Mouse (Mus musculus) cortical plate, adult 2 months (tissue): ENCODE measurements around the gene Tmem114. TPM values are rescaled to one million over a fixed set of nuclear protein-coding genes. Genes with fewer than 3 reads are reported as not detected.
A peak's percentile ranks its signal among the peaks of the same experiment; 100 is the strongest.

Experiments
- H3K27ac ChIP-seq: fragments of 200-500 bp; 2 replicates; pipeline ENCODE4 v1.5.1; 2012; ENCODE audit warnings: low read length, control low read depth, inconsistent platforms; ENCODE audit not compliant: insufficient read depth
- H3K4me1 ChIP-seq: fragments of 200-500 bp; 2 replicates; pipeline ENCODE4 v1.6.1; 2011; ENCODE audit warnings: low read length; ENCODE audit not compliant: control insufficient read depth, insufficient read depth
- H3K4me3 ChIP-seq: fragments of 200-500 bp; 2 replicates; pipeline ENCODE4 v1.5.1; 2011; ENCODE audit warnings: mild to moderate bottlenecking, low read length, control low read depth; ENCODE audit not compliant: insufficient read depth
- CTCF ChIP-seq: fragments of 200-500 bp; IDR thresholded peaks from 2 replicates; pipeline ENCODE4 v1.5.1; 2011; ENCODE audit warnings: mild to moderate bottlenecking, control low read depth, low read length; ENCODE audit not compliant: insufficient read depth; ENCODE audit errors: extremely low read depth
- POLR2A ChIP-seq: fragments of 200-500 bp; IDR thresholded peaks from 2 replicates; pipeline ENCODE4 v1.6.1; 2011; ENCODE audit warnings: mild to moderate bottlenecking, low read length, control low read depth; ENCODE audit not compliant: insufficient read depth; ENCODE audit errors: extremely low read depth
- polyA plus RNA-seq: library from polyadenylated mRNA; depleted of rRNA; stranded (reverse); fragments of >200 nt; gene quantifications from 2 replicates; pipeline ENCODE4 v1.2.3, GENCODE M21; 2012

Tmem114 gene
- polyA plus RNA-seq, 1 experiment = 1.5 TPM

DNA sequence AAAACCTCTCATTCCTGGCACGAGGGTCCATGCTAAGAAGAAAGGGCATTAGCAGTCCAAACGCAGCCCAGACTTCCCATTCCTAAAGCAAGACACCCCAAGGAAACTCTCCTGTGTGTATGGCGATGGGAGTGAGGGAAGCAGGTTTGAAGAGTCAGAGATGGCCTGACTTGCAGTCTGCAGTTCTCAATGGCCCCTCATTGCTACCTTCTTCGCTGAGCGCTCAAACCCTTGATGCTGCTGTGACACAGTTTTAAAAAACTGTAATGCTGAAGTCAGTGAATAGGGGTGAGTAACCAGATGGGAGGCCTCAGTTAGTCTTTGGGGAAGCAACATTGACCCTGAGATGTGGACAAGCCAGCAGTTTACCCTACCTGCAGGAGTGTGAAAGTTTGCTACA is 800 bp upstream of the Tmem114 start:
- no peak overlapping the region for H3K27ac ChIP-seq
- no peaks in the 10 kb centered on the region for H3K4me1 ChIP-seq
- TF ChIP-seq CTCF (no peak), POLR2A (no peak)
- no peak overlapping the region for H3K4me3 ChIP-seq

DNA sequence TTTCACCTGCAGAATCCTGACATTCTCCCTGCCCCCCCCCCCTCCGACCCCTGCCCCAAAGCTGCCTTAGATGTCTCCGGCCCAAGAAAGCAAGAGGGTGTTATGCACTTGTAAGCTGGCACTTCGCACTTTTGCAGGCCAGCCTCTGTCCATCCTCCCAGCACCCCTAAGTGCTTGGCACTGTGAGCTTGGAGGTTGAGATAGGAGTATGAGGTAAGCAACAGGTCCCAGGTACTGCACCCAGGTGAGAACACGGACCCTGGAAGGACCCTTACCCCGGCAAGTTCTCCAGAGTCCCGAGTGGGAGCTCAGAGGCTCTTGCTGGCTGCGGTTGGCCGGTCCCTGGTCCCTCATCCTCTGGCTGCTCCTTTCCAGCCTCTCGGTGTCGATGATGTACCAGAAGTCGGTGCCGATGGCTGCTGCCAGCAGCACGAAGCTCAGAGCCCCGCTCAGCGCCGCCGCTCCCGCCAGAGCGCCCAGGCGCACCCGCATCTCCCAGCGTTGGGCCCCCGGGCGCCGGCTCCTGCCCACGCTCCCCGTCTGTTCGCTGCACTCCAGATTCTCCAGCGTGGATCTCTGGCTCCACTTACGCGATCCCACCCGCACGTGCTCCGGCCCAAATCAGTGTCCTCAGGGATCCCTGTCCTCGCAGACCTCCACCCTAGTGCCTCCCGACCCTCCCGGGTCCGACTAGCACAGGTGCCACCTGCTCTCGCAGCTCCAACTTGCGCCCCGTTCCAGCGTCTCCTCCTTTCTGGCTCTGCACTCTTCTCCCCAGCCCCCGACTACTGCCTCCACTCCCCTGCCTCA is 570 bp downstream of the Tmem114 start:
- no peaks in the 10 kb centered on the region for H3K4me1 ChIP-seq
- TF ChIP-seq POLR2A = no peak
- TF ChIP-seq CTCF = no peak
- H3K27ac ChIP-seq = no peak overlapping the region
- H3K4me3 ChIP-seq = peak overlapping the region; percentile 17

DNA sequence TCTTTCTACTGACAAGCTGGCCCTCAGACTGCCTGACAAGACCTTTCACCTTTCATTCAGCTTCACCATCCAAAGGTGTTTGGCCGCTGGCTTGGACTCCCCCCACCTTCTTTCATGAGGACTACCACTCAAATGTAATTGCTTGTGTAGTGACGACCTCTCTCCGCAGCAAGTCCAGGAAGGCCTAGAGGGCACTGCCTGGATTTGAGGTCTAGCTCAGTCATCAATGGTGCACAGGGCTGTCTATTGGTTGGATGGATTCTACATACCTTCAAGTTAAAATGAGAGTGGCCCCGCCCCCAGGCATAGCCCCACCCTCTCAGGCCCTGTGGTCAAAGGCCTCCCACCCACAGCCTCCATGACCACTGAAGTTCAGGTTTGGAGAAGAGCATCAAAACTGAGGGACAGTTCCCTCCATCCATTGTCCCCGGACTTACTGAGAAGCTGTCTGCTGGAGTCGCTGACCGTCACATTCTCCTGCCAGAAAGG is 1.3 kb downstream of the Tmem114 start:
- no peak overlapping the region for H3K4me3 ChIP-seq
- no peak for TF ChIP-seq POLR2A
- TF ChIP-seq CTCF = no peak
- no peaks in the 10 kb centered on the region for H3K4me1 ChIP-seq
- no peak overlapping the region for H3K27ac ChIP-seq

DNA sequence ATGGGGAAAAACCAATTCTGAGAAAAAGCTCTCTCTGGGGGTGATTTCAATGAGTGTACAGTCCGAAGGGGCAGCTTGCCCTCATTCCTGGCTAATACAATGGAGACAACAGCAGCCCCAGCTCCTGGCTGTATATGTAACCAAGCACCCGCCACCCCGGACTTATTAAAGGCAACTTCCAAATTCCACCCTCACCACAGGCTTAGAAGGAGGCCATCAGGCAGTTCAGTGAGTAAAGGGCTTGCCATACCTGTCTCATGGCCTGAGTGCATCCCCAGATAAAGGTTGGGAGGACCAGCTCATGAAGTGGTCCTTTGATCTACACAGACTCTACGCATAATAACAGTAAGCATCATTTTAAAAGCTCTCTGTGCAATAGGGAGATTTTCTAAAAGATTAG is 4.1 kb downstream of the Tmem114 start:
- H3K4me3 ChIP-seq = no peak overlapping the region
- 0 out of 2 replicates have a peak, but pooled peaks cover 4% of the 10 kb centered on the region for H3K4me1 ChIP-seq
- TF ChIP-seq CTCF (no peak), POLR2A (no peak)
- no peak overlapping the region for H3K27ac ChIP-seq

DNA sequence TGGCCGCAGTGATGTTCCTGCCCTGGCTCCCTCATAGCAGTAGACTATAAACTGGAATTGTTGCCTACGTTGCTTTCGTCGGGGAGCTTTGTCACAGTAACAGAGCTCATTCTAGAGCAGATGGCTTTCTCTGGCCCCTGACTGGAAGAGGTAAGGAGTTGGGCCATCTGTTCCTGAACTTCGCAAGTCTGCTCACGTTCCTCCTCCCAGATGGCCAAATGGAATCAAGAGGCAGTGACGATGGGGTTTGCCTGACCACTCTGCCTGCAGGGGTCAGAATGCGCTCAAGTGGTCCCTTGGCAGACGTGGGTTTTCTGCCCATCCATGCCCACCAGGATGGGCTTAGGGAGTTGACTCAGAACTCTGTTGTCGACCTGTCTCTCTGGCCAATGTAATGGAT is 4.6 kb downstream of the Tmem114 start:
- Histone ChIP-seq H3K4me1 (0 out of 2 replicates have a peak, but pooled peaks cover 4% of the 10 kb centered on the region), H3K27ac (no peak overlapping the region), H3K4me3 (no peak overlapping the region)
- TF ChIP-seq POLR2A (no peak), CTCF (no peak)

DNA sequence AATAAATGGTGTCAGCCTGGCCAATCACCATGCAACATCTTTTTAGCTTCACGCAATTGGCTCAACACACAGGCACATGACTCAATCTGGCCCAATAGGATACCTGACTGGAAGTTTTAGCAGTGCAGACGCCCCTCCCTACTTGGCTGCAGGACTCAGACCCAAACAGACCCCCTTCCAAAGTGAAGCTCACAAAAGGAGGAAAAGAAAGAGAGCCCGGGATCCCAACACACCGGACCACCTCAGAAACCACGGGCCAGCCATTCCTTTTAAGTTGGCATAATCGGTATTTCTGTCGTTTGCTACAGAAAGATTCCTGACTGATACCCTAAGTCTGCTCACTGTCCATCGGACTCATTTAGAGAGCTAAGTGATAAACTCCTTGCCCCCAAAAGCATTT is 5.3 kb downstream of the Tmem114 start:
- Histone ChIP-seq H3K27ac (no peak overlapping the region), H3K4me3 (no peak overlapping the region), H3K4me1 (0 out of 2 replicates have a peak, but pooled peaks cover 4% of the 10 kb centered on the region)
- TF ChIP-seq POLR2A (no peak), CTCF (no peak)

DNA sequence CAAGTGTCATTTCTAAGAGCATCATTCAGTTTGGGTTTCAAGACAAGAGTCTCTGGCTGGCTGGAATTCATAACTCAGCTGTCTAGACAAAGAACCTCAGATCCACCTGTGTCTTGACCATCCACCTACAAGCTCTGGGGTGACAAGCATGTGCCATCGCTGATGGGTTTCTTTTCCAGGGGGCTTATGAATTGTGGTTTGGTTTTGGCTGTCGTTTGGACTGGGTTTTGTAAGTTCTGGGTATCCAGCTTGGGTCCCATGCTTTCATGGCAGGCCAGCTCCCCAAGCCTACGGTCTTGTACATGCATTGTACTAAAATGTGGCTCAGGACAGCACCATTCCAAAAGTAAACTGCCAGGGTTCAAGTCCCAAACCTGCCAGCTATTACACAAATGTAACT is 6.8 kb downstream of the Tmem114 start:
- H3K27ac ChIP-seq = no peak overlapping the region
- 0 out of 2 replicates have a peak, but pooled peaks cover 4% of the 10 kb centered on the region for H3K4me1 ChIP-seq
- TF ChIP-seq POLR2A = no peak
- TF ChIP-seq CTCF = no peak
- H3K4me3 ChIP-seq = no peak overlapping the region

DNA sequence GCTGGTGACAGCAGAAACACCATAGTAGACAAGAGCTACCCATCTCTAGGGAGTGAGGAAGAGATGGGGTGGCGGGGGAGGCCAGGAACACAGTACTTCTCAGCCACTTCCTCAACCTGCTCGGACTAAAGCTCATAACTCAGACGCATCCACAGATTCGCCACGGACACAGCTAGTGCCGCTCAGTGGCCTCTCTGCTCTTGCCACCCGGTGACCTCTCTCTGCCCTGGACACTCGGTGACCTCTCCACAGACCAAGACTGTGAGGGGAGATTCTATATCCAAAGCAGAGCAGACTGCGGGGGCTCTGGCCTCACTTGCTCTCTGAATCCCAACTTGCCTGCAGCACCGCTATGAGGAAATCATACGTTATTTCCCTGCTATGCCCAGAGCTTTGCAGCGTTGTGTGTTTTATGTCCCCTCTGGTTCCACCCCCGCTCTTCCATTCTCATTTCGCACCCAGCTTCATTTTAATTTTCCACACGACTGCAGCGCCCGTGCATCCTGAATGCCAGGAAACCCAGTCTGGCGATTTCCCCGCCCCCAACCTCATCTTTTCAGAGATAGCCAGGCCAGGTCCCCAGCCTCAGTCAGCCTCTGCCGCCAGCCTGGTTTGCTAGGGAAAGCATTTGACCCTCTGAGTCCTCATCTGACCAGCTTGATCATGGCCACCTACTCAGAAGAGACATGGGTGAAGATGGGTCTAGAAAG is 7.8 kb downstream of the Tmem114 start:
- H3K4me1 ChIP-seq = 0 out of 2 replicates have a peak, but pooled peaks cover 4% of the 10 kb centered on the region
- no peak overlapping the region for H3K4me3 ChIP-seq
- H3K27ac ChIP-seq = no peak overlapping the region
- TF ChIP-seq CTCF = no peak
- TF ChIP-seq POLR2A = no peak

DNA sequence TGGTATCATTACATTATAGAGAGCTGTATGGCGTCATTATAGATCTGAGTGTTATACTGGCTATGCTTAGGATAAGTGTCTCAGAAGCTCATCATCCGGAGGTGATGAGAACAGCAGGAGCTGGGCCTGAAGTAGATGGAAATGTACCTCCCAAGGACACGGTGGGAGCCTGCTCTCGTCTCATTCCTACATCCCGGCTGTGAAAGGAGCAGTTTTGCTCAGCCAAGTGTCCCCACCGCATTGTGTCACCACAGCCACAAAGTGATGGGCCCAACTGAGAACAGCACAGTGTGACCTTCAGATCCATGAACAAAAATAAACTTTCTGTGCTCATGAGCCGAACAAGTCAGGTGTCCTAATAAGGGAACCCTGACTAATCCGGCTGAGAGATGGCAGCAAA is 8.9 kb downstream of the Tmem114 start:
- no peak for TF ChIP-seq POLR2A
- no peak for TF ChIP-seq CTCF
- Histone ChIP-seq H3K4me3 (no peak overlapping the region), H3K4me1 (0 out of 2 replicates have a peak, but pooled peaks cover 4% of the 10 kb centered on the region), H3K27ac (no peak overlapping the region)
